Mouse (Mus musculus) heart, adult 2 months (tissue): ENCODE measurements around the gene Gm6525. TPM values are rescaled to one million over a fixed set of nuclear protein-coding genes. Genes with fewer than 3 reads are reported as not detected.
A peak's percentile ranks its signal among the peaks of the same experiment; 100 is the strongest.

Experiments used
- DNase-seq, 2 experiments: peaks; one replicate each; pipeline ENCODE4 v3.0.0; 2021
- H3K27ac ChIP-seq: fragments of 200-600 bp; 2 replicates; pipeline ENCODE4 v1.8.1; 2022
- H3K27me3 ChIP-seq: fragments of 200-500 bp; 2 replicates; pipeline ENCODE4 v1.6.1; 2012; ENCODE audit warnings: mild to moderate bottlenecking, low read length, inconsistent platforms, mixed read lengths; ENCODE audit not compliant: control insufficient read depth, insufficient read depth
- H3K36me3 ChIP-seq: fragments of 200-500 bp; 2 replicates; pipeline ENCODE4 v1.6.1; 2012; ENCODE audit warnings: low read length, inconsistent platforms; ENCODE audit not compliant: control insufficient read depth, insufficient read depth
- H3K4me1 ChIP-seq: fragments of 200-500 bp; 2 replicates; pipeline ENCODE4 v1.6.1; 2011; ENCODE audit warnings: low read length; ENCODE audit not compliant: control insufficient read depth, insufficient read depth
- H3K4me3 ChIP-seq: fragments of 200-600 bp; 2 replicates; pipeline ENCODE4 v1.8.1; 2022
- H3K79me2 ChIP-seq: fragments of 200-500 bp; replicated peaks from 2 replicates; pipeline ENCODE4 v1.6.1; 2012; ENCODE audit warnings: mild to moderate bottlenecking, inconsistent platforms, low read length, moderate library complexity, mixed read lengths; ENCODE audit not compliant: control insufficient read depth, insufficient read depth
- H3K9ac ChIP-seq: fragments of 200-500 bp; 2 replicates; pipeline ENCODE4 v1.6.1; 2012; ENCODE audit warnings: low read depth, mild to moderate bottlenecking, control low read depth, inconsistent platforms, low read length, mixed read lengths
- CTCF ChIP-seq: fragments of 200-600 bp; IDR thresholded peaks from 2 replicates; pipeline ENCODE4 v1.8.1; 2022; ENCODE audit warnings: antibody characterized with exemption, mild to moderate bottlenecking, moderate library complexity
- EP300 ChIP-seq: fragments of 200-500 bp; IDR thresholded peaks from 2 replicates; pipeline ENCODE4 v1.6.1; 2011; ENCODE audit warnings: low read depth, low read length, control low read depth; ENCODE audit not compliant: insufficient read depth
- POLR2A ChIP-seq: fragments of 200-500 bp; IDR thresholded peaks from 2 replicates; pipeline ENCODE4 v1.6.1; 2011; ENCODE audit warnings: mild to moderate bottlenecking, low read depth, low read length, control low read depth; ENCODE audit not compliant: insufficient read depth
- WGBS: fragments of 180-500 bp; shearing (Covaris S2); methylation state at CpG from one replicate; pipeline ENCODE4 v1.1.7; 2018; 5-methylcytosine and 5-hydroxymethylcytosine counted together
- intact Hi-C: fragments of 180-260 bp; cut with DNase I; formaldehyde crosslinking; loops from one replicate; pipeline ENCODE4 v1.15.1; 2025
- polyA plus RNA-seq: library from polyadenylated mRNA; depleted of rRNA; stranded (reverse); fragments of >200 nt; gene quantifications from 2 replicates; pipeline ENCODE4 v1.2.3, GENCODE M21; 2012
- total RNA-seq, 2 experiments: library from RNA; stranded (reverse); gene quantifications; 2 replicates each; pipeline ENCODE4 v1.2.3; 2021

Gene Gm6525
- total and polyA plus RNA-seq, 3 experiments: not detected

GRCm38 (mm10) chr3:84157559-84158350 lies 16.1 kb upstream of the Gm6525 start:
- Histone ChIP-seq H3K9ac (no peak overlapping the region), H3K27ac (no peak overlapping the region), H3K36me3 (no peaks in the 10 kb centered on the region), H3K4me3 (no peak overlapping the region), H3K79me2 (no peaks in the 10 kb centered on the region), H3K27me3 (no peaks in the 10 kb centered on the region), H3K4me1 (no peaks in the 10 kb centered on the region)
- DNase-seq: no peak
- TF ChIP-seq CTCF: no peak
- TF ChIP-seq EP300: no peak
- no peak for TF ChIP-seq POLR2A
- 87% methylated on average over 4 of the region's 4 CpGs for WGBS
- intact Hi-C loops: loop anchor here (5.0 to 10.0 kb wide), 2 partner anchors 120 to 213 kb away; no protein-coding TSS in a partner anchor

GRCm38 (mm10) chr3:84165391-84165790 lies 8.5 kb upstream of the Gm6525 start:
- WGBS: 93% methylated on average over 3 of the region's 3 CpGs
- Histone ChIP-seq H3K9ac (no peak overlapping the region), H3K36me3 (no peaks in the 10 kb centered on the region), H3K27me3 (no peaks in the 10 kb centered on the region), H3K79me2 (no peaks in the 10 kb centered on the region), H3K27ac (no peak overlapping the region), H3K4me1 (no peaks in the 10 kb centered on the region), H3K4me3 (no peak overlapping the region)
- TF ChIP-seq CTCF: no peak
- no peak for TF ChIP-seq EP300
- TF ChIP-seq POLR2A: no peak
- no peak for DNase-seq
- intact Hi-C loops: no loop called here

GRCm38 (mm10) chr3:84166073-84166472 lies 7.8 kb upstream of the Gm6525 start:
- H3K27me3 ChIP-seq: no peaks in the 10 kb centered on the region
- WGBS: 80% methylated on average over 5 of the region's 5 CpGs
- H3K36me3 ChIP-seq: no peaks in the 10 kb centered on the region
- intact Hi-C loops: no loop called here
- no peaks in the 10 kb centered on the region for H3K4me1 ChIP-seq
- H3K27ac ChIP-seq: no peak overlapping the region
- H3K79me2 ChIP-seq: no peaks in the 10 kb centered on the region
- DNase-seq: no peak
- no peak overlapping the region for H3K4me3 ChIP-seq
- no peak for TF ChIP-seq EP300
- no peak for TF ChIP-seq POLR2A
- no peak for TF ChIP-seq CTCF
- no peak overlapping the region for H3K9ac ChIP-seq

- Histone ChIP-seq H3K9ac (no peak overlapping the region), H3K27ac (no peak overlapping the region), H3K27me3 (no peaks in the 10 kb centered on the region), H3K36me3 (no peaks in the 10 kb centered on the region), H3K4me1 (no peaks in the 10 kb centered on the region), H3K79me2 (no peaks in the 10 kb centered on the region), H3K4me3 (no peak overlapping the region)
- TF ChIP-seq EP300 (no peak), POLR2A (no peak), CTCF (no peak)
- WGBS: 85% methylated on average over 6 of the region's 6 CpGs
- intact Hi-C loops: no loop called here
- no peak for DNase-seq
Measured at GRCm38 (mm10) chr3:84168943-84169342, 5.0 kb upstream of the Gm6525 start.

GRCm38 (mm10) chr3:84169393-84170005 lies 4.4 kb upstream of the Gm6525 start:
- no peaks in the 10 kb centered on the region for H3K27me3 ChIP-seq
- H3K4me1 ChIP-seq: no peaks in the 10 kb centered on the region
- 70% methylated on average over 8 of the region's 8 CpGs for WGBS
- no peaks in the 10 kb centered on the region for H3K36me3 ChIP-seq
- TF ChIP-seq POLR2A (no peak), CTCF (peak; percentile 33), EP300 (no peak)
- H3K27ac ChIP-seq: no peak overlapping the region
- no peak overlapping the region for H3K9ac ChIP-seq
- no peak for DNase-seq
- H3K4me3 ChIP-seq: no peak overlapping the region
- no peaks in the 10 kb centered on the region for H3K79me2 ChIP-seq
- intact Hi-C loops: no loop called here

GRCm38 (mm10) chr3:84172406-84172805 lies 1.5 kb upstream of the Gm6525 start:
- Histone ChIP-seq H3K4me3 (no peak overlapping the region), H3K79me2 (no peaks in the 10 kb centered on the region), H3K4me1 (no peaks in the 10 kb centered on the region), H3K36me3 (no peaks in the 10 kb centered on the region), H3K27ac (no peak overlapping the region), H3K9ac (no peak overlapping the region), H3K27me3 (no peaks in the 10 kb centered on the region)
- intact Hi-C loops: no loop called here
- TF ChIP-seq CTCF (no peak), POLR2A (no peak), EP300 (no peak)
- no peak for DNase-seq
- WGBS: 43% methylated on average over 11 of the region's 11 CpGs
